Comparison of ENCODE assay signal across 8 mouse cellular contexts in the genomic region with DNA sequence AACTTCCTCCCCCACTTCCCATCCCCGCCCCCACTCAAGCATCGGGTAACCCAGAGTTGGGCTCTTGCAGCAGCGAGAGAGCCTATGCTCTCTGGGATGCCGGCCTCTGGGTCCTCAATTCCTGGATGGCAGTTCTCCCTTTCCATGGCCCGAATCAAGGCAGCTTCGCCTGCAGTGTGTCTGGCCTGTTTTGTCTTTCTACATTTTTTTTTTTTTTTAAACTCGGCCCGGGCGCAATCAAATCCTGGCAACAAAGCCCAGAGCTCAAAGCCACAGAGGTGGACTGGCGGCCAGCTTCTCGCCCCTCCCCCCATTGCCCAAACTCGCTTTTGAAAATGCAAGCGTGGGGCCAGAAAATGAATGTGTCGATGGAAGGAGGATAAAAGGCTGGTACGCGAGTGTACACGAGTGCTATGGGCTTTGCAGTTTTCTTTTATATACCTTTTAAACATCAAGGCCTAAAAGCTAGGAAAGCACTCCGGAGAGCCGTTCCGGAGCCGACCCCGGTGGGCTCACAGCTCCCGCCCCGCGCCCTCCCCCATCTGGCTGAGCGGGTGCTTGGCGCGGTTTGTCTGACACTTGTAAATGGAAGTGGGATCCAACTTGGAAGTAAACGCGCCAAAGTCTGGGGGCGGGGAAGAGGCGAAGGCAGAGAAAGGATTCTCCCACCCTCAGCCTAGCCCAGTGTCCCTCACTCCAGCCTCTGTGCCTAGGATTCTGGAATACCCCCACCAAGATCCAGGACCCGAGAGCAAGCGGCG. TPM values are rescaled to one million over a fixed set of nuclear protein-coding genes. Genes with fewer than 3 reads are reported as not detected.
DNase-seq lines count a peak whose midpoint lies in the region; ATAC-seq and TF ChIP-seq lines count a peak whose summit lies in the region.

No protein-coding gene starts in this region.

- H3K36me3 ChIP-seq in intestine, embryonic 15.5 days: no peaks in the 10 kb centered on the region
- H3K36me3 ChIP-seq in limb, embryonic 15.5 days: no peaks in the 10 kb centered on the region
- no peaks in the 10 kb centered on the region for H3K36me3 ChIP-seq in midbrain, postnatal 0 days (ENCODE audit: insufficient read depth, low read length)

- H3K4me1 ChIP-seq in cerebellum, adult 2 months (ENCODE audit: control insufficient read depth, insufficient read depth, low read length): no peaks in the 10 kb centered on the region
- H3K4me1 ChIP-seq in intestine, embryonic 15.5 days (replicated peaks): peaks cover 24% of the 10 kb centered on the region
- peaks cover 32% of the 10 kb centered on the region for H3K4me1 ChIP-seq in limb, embryonic 15.5 days
- 0 out of 2 replicates have a peak, but pooled peaks cover 5% of the 10 kb centered on the region for H3K4me1 ChIP-seq in midbrain, postnatal 0 days (ENCODE audit: insufficient read depth, low read length)

- 0 out of 2 replicates have a peak, but pooled peaks have one; percentile 2 for ATAC-seq in intestine, embryonic 15.5 days
- ATAC-seq in limb, embryonic 15.5 days (ENCODE audit: insufficient number of reproducible peaks, low FRiP score, low TSS enrichment, low read depth): 0 out of 2 replicates have a peak, but pooled peaks have one; percentile 15
- peak; percentile 32 for ATAC-seq in midbrain, postnatal 0 days (ENCODE audit: low FRiP score)

- no peaks in the 10 kb centered on the region for H3K9me3 ChIP-seq in intestine, embryonic 15.5 days
- no peaks in the 10 kb centered on the region for H3K9me3 ChIP-seq in limb, embryonic 15.5 days
- no peaks in the 10 kb centered on the region for H3K9me3 ChIP-seq in midbrain, postnatal 0 days (ENCODE audit: low read length)

- peak overlapping the region; percentile 17; the same call in 1 of the 2 replicates for H3K9ac ChIP-seq in intestine, embryonic 15.5 days
- H3K9ac ChIP-seq in limb, embryonic 15.5 days: peak overlapping the region; percentile 28; the same call in 1 of the 2 replicates
- H3K9ac ChIP-seq in midbrain, postnatal 0 days (replicated peaks; ENCODE audit: low read length, poor library complexity, severe bottlenecking): peak overlapping the region; percentile 78

- H3K27me3 ChIP-seq in cerebellum, adult 2 months (ENCODE audit: control insufficient read depth, insufficient read depth, low read length): no peaks in the 10 kb centered on the region
- H3K27me3 ChIP-seq in intestine, embryonic 15.5 days (replicated peaks): peaks cover 31% of the 10 kb centered on the region
- peaks cover 17% of the 10 kb centered on the region for H3K27me3 ChIP-seq in limb, embryonic 15.5 days
- no peaks in the 10 kb centered on the region for H3K27me3 ChIP-seq in midbrain, postnatal 0 days (ENCODE audit: insufficient read depth, low read length)

- no peak for TF ChIP-seq CTCF in cerebellum, adult 2 months (IDR thresholded peaks at IDR 0.05; ENCODE audit: borderline replicate concordance, insufficient read depth, low read depth, low read length)
- no peak for TF ChIP-seq CTCF in midbrain, postnatal 0 days (IDR thresholded peaks at IDR 0.05)

- 1% methylated on average over 35 of the region's 35 CpGs for WGBS in cerebellum, adult 2 months
- under 1% methylated on average over 35 of the region's 35 CpGs for WGBS in intestine, embryonic 15.5 days
- 2% methylated on average over 35 of the region's 35 CpGs for WGBS in limb, embryonic 15.5 days
- under 1% methylated on average over 35 of the region's 35 CpGs for WGBS in midbrain, postnatal 0 days

- DNase-seq in cerebellum, adult 2 months: peak; percentile 38 to 40
- DNase-seq in cerebellum, adult 11-12 months: no peak
- peak; percentile 19 for DNase-seq in cerebellum, adult 9-10 months
- DNase-seq in frontal cortex, adult 2 months (ENCODE audit: extremely low spot score in 1 of 2, low spot score in 1 of 2): peak; percentile 46 to 76
- DNase-seq in midbrain, postnatal 0 days (ENCODE audit: low spot score): peak; percentile 77
- DNase-seq in spleen, postnatal 4 days (ENCODE audit: low spot score in 2 of 2): no peak

- H3K4me3 ChIP-seq in cerebellum, adult 2 months (replicated peaks; ENCODE audit: insufficient read depth, low read depth, low read length): peak overlapping the region; percentile 79
- H3K4me3 ChIP-seq in intestine, embryonic 15.5 days (replicated peaks): peak overlapping the region; percentile 51
- H3K4me3 ChIP-seq in limb, embryonic 15.5 days: peak overlapping the region; percentile 60
- H3K4me3 ChIP-seq in midbrain, postnatal 0 days (ENCODE audit: low read depth, low read length): peak overlapping the region; percentile 58

- TF ChIP-seq POLR2A in cerebellum, adult 2 months (IDR thresholded peaks at IDR 0.05; ENCODE audit: borderline replicate concordance, insufficient read depth, low read length): no peak

- no peak overlapping the region for H3K27ac ChIP-seq in cerebellum, adult 2 months (ENCODE audit: insufficient read depth, low read length)
- H3K27ac ChIP-seq in intestine, embryonic 15.5 days: no peak overlapping the region
- H3K27ac ChIP-seq in limb, embryonic 15.5 days: peak overlapping the region; percentile 79
- H3K27ac ChIP-seq in midbrain, postnatal 0 days (ENCODE audit: low read depth, low read length): peak overlapping the region; percentile 77

- H3K4me2 ChIP-seq in intestine, embryonic 15.5 days (replicated peaks): peak overlapping the region; percentile 98
- H3K4me2 ChIP-seq in limb, embryonic 15.5 days: peak overlapping the region; percentile 98
- H3K4me2 ChIP-seq in midbrain, postnatal 0 days (ENCODE audit: low read depth, low read length, poor library complexity, severe bottlenecking): peak overlapping the region; percentile 77

RNA-seq across cellular contexts. Expression of gene Fat3, which starts 1.3 kb away (rescaled TPM):
- 10.5 and 10.6 TPM in 2 replicates for polyA plus RNA-seq in cerebellum, adult 2 months (2012; rRNA removed)
- 36.8 and 39.0 TPM in 2 replicates for polyA plus RNA-seq in frontal cortex, adult 2 months (2012; rRNA removed)
- 0.46 and 0.52 TPM in 2 replicates for polyA plus RNA-seq in intestine, embryonic 15.5 days (2015; fragmentation: Nextera tagmentation; extraction: Ambion mirVana)
- 2.1 and 2.6 TPM in 2 replicates for polyA plus RNA-seq in limb, embryonic 15.5 days (2015; fragmentation: Nextera tagmentation; extraction: Ambion mirVana)
- total RNA-seq in midbrain, postnatal 0 days (2014; rRNA removed): 63.7 and 75.7 TPM in 2 replicates
- 7.1 and 7.6 TPM in 2 replicates for polyA plus RNA-seq in midbrain, postnatal 0 days (2015; fragmentation: Nextera tagmentation; extraction: Ambion mirVana)

Comparison
In these comparisons a context has a peak if more than half of its experiments do, and no peak if none do; other contexts are left out.
1. DNase-seq: peak in cerebellum, adult 2 months (2 of 2), cerebellum, adult 9-10 months (single experiment), frontal cortex, adult 2 months (2 of 2) and midbrain, postnatal 0 days (single experiment); none in cerebellum, adult 11-12 months (single experiment) and spleen, postnatal 4 days (0 of 2).
2. H3K27ac ChIP-seq: peak in limb, embryonic 15.5 days (single experiment) and midbrain, postnatal 0 days (single experiment); none in cerebellum, adult 2 months (single experiment) and intestine, embryonic 15.5 days (single experiment).
3. H3K9ac ChIP-seq: peak in every context shown above with its lines; median percentile 78 in midbrain, postnatal 0 days; 28 in limb, embryonic 15.5 days; 17 in intestine, embryonic 15.5 days.
4. Peak in every context shown above with its lines, with median percentiles within 50 percentile points of each other: H3K4me3 ChIP-seq, ATAC-seq and H3K4me2 ChIP-seq.